Mouse (Mus musculus) testis, adult 10 weeks (tissue): Measurements from ENCODE around the gene Fbrs. TPM values are rescaled to one million over a fixed set of nuclear protein-coding genes. Genes with fewer than 3 reads are reported as not detected.

Experiments used
- polyA plus RNA-seq: library from polyadenylated mRNA; stranded (reverse); fragments of 350-450 nt; fragmentation: Illumina TruSeq; extraction: RNeasy Lipid Tissue Mini Kit (QIAGEN cat#74804); gene quantifications from one replicate; pipeline ENCODE4 v1.2.3, GENCODE M21; 2014; ENCODE audit warnings: low read depth, low replicate concordance

Gene Fbrs
- polyA plus RNA-seq: 12.3 TPM

DNA sequence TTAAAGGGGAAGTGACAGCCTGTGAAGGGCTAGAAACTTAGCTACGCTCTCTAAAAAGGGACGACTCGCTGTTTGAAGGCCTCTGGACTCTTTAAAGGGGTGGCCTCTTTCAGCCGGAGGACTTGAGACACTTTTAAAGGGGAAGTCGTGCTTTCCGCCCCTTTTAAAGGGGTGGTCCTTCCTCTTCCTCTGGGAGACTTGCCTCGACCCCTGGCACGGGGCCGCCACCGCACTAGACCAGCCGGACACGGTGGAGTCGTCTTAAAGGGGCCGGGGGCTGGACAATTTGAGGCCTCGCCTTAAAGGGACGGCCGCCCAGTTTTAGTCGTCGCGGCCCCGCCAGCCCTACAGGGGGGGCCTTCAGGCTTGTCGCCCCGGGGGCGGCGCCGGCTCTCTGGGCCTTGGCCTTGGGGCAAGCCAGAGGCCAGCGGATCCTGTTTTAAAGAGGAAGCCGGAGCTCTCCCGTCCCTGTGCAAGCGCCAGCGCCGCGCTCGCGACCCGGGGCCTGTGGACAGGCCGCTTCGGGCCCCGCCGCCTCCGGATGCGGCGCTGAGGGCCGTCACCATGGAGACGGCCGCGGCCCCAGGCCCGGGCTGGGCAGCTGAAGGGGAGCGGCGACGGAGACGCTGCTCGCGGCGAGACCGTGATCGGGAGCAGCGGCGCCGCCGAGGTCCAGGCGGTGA lies at the start of gene Fbrs:
Fbrs (plus strand) TSS at position 565 of the 683 bp plus-strand sequence.

GRCm38 (mm10) chr7:127448521-127449300 lies 30.3 kb upstream of the Fbrs start, which contains the start of gene Zfp689:
TSS of gene Zfp689 (minus strand) at chr7:127449158.

DNA sequence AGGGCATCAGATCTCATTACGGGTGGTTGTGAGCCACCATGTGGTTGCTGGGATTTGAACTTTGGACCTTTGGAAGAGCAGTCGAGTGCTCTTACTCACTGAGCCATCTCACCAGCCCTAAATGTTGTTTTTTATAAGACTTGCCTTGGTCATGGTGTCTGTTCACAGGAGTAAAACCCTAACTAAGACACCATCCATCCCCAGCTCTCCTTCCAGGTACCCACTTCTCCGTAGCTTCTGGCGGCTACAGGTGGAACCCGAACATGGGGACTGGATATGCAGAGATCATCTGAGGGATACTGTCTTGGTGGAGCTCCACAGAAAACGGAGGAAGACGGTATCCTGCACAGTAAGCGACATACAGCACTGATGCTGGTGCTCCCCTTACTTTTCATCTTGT lies 19.7 kb upstream of the Fbrs start, which contains the start of gene Prr14:
Prr14 (plus strand) TSS at position 301 of the 400 bp plus-strand sequence.

DNA sequence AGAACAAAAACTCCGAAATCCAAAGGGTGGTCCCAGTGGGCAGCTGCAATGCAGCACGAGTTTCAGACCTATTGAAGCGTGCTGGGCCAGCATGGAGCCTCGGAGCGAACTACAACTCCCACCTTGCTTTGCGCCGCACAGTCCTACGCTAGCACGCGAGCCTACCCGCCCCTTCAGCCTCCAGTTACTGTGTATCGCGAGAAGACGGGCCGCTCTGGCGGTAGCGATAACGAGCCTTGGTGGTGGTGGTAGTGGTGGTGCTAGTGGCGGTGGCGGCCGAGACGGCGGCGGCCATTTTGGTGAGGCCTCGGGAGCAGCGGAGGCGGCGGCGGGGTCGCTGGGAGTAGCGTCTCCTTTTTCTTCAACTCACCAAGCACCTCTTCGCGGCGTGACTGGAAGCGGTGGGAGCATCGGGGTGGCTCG lies 32.8 kb downstream of the Fbrs start, which contains the start of gene Srcap:
Srcap (plus strand) TSS at position 176 of the 423 bp plus-strand sequence.

GRCm38 (mm10) chr7:127519284-127519683 lies 40.3 kb downstream of the Fbrs start, which contains the start of gene Gm42715:
TSS of gene Gm42715 (plus strand) at chr7:127519584.

Other genes with a start within 250 kb of the Fbrs start
- gene Zfp553, start 246.1 kb upstream of the Fbrs start, polyA plus RNA-seq: 1.1 TPM
- gene Sept1, start 246.1 kb upstream of the Fbrs start, polyA plus RNA-seq: 0.53 TPM
- gene Zfp771, start 234.9 kb upstream of the Fbrs start, polyA plus RNA-seq: 6.9 TPM
- gene Dctpp1, start 218.5 kb upstream of the Fbrs start, polyA plus RNA-seq: 0.62 TPM
- 126 TPM for gene Sephs2, start 205.1 kb upstream of the Fbrs start, polyA plus RNA-seq
- 0.22 TPM for gene Itgal, start 182.9 kb upstream of the Fbrs start, polyA plus RNA-seq
- 4.0 TPM for gene Zfp768, start 133.6 kb upstream of the Fbrs start, polyA plus RNA-seq
- 0.35 TPM for gene Zfp747, start 103.1 kb upstream of the Fbrs start, polyA plus RNA-seq
- gene 9130019O22Rik, start 92.0 kb upstream of the Fbrs start, polyA plus RNA-seq: 0.20 TPM
- 0.57 TPM for gene E430018J23Rik, start 85.6 kb upstream of the Fbrs start, polyA plus RNA-seq
- gene Zfp764, start 72.4 kb upstream of the Fbrs start, polyA plus RNA-seq: 0.14 TPM
- 1.4 TPM for gene Zfp688, start 57.1 kb upstream of the Fbrs start, polyA plus RNA-seq
- gene Zfp689, start 30.0 kb upstream of the Fbrs start, polyA plus RNA-seq: 2.3 TPM
- 25.2 TPM for gene Prr14, start 19.6 kb upstream of the Fbrs start, polyA plus RNA-seq
- gene Srcap, start 32.8 kb downstream of the Fbrs start, polyA plus RNA-seq: 6.5 TPM
- gene Gm42715, start 40.4 kb downstream of the Fbrs start, polyA plus RNA-seq: 4.6 TPM
- not detected for gene Tmem265, start 82.2 kb downstream of the Fbrs start, polyA plus RNA-seq
- 445 TPM for gene Phkg2, start 94.1 kb downstream of the Fbrs start, polyA plus RNA-seq
- 22.2 TPM for gene Ccdc189, start 109.4 kb downstream of the Fbrs start, polyA plus RNA-seq
- gene Rnf40, start 109.6 kb downstream of the Fbrs start, polyA plus RNA-seq: 6.3 TPM
- 7.4 TPM for gene Zfp629, start 136.6 kb downstream of the Fbrs start, polyA plus RNA-seq
- 3.0 TPM for gene Bcl7c, start 229.7 kb downstream of the Fbrs start, polyA plus RNA-seq
- 5.1 TPM for gene Ctf1, start 233.5 kb downstream of the Fbrs start, polyA plus RNA-seq